9 mouse cellular contexts compared by ENCODE assay signal in the genomic region with DNA sequence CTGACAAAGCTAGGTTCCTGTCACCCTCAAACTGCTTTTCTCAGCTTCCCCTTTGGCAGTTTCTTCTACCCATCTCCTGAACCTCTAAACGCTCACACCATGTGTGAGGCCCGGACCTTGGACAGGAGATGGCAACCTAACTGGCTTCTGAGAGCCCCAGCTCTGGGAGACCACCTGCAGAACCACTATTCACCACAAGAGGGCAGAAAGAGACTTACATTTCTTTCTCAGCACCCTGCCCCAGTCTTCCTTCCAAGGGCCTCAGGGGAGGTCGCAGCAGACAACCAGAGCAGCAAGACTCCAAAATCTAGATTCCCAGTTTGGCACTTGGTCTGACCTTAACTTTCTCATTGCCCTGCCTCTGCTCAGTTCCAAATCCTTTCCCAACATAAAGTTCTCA. TPM values are rescaled to one million over a fixed set of nuclear protein-coding genes. Genes with fewer than 3 reads are reported as not detected.
DNase-seq lines count a peak whose midpoint lies in the region; ATAC-seq and TF ChIP-seq lines count a peak whose summit lies in the region.
"Had no signal": no experiment of that assay in that cellular context is flagged by ENCODE, and none has a peak within 500 bp of the region (broad histone marks: within the 10 kb centered on the region; RNA-seq: fewer than 3 reads in every experiment).

No protein-coding gene starts in this region.

- peaks cover 2% of the 10 kb centered on the region; the same call in 1 of the 2 replicates for H3K36me3 ChIP-seq in ES-E14 (ENCODE audit: control insufficient read depth, insufficient read depth, low read length, poor library complexity, severe bottlenecking)
- no peaks in the 10 kb centered on the region for H3K36me3 ChIP-seq in heart, embryonic 16.5 days (ENCODE audit: control insufficient read depth, insufficient read depth)
- H3K36me3 ChIP-seq in lung, embryonic 15.5 days: peaks cover 64% of the 10 kb centered on the region

- no peaks in the 10 kb centered on the region for H3K27me3 ChIP-seq in heart, embryonic 16.5 days (ENCODE audit: control insufficient read depth, insufficient read depth, low read length)
- H3K27me3 ChIP-seq in lung, embryonic 15.5 days: no peaks in the 10 kb centered on the region
- H3K27me3 ChIP-seq: limb, embryonic 13.5 days had no signal

- in situ Hi-C loops in ES-E14 (cut with MboI; ENCODE audit: low sequenced_read_pairs in 2 of 2, unreplicated experiment in 2 of 2): loop anchor here in 1 of 2 experiments (5.0 kb wide), 1 partner anchor 63 kb away; no protein-coding TSS in a partner anchor

- 18% methylated on average over 3 of the region's 3 CpGs for WGBS in heart, embryonic 16.5 days
- WGBS in lung, embryonic 15.5 days: 18% methylated on average over 3 of the region's 3 CpGs

- H3K4me1 ChIP-seq in ES-E14 (ENCODE audit: control insufficient read depth in 2 of 2, insufficient read depth in 2 of 2, low read length in 2 of 2, poor library complexity in 1 of 2): peaks cover 0 to 2% of the 10 kb centered on the region in 2 experiments; a peak in 1 of 4 replicates
- peaks cover 1% of the 10 kb centered on the region for H3K4me1 ChIP-seq in heart, embryonic 16.5 days (ENCODE audit: control insufficient read depth, insufficient read depth, low read length)
- peaks cover 13% of the 10 kb centered on the region for H3K4me1 ChIP-seq in lung, embryonic 15.5 days
- H3K4me1 ChIP-seq: limb, embryonic 13.5 days had no signal

- no peak overlapping the region for H3K4me2 ChIP-seq in heart, embryonic 16.5 days (ENCODE audit: low read depth, low read length)
- no peak overlapping the region for H3K4me2 ChIP-seq in lung, embryonic 15.5 days
- H3K4me2 ChIP-seq: limb, embryonic 13.5 days had no signal

- H3K4me3 ChIP-seq in ES-E14 (ENCODE audit: insufficient read depth in 1 of 2, low read depth in 1 of 2, low read length in 2 of 2, poor library complexity in 1 of 2, severe bottlenecking in 1 of 2): no peak overlapping the region
- H3K4me3 ChIP-seq in heart, embryonic 16.5 days (ENCODE audit: low read length): no peak overlapping the region
- H3K4me3 ChIP-seq in lung, embryonic 15.5 days: no peak overlapping the region
- H3K4me3 ChIP-seq: limb, embryonic 13.5 days had no signal

- no peak overlapping the region for H3K9ac ChIP-seq in ES-E14 (ENCODE audit: insufficient read depth, low read depth, low read length, poor library complexity, severe bottlenecking)
- H3K9ac ChIP-seq in heart, embryonic 16.5 days (ENCODE audit: low read length): no peak overlapping the region
- no peak overlapping the region for H3K9ac ChIP-seq in lung, embryonic 15.5 days
- H3K9ac ChIP-seq: limb, embryonic 13.5 days had no signal

- no peak overlapping the region for H3K27ac ChIP-seq in ES-E14 (ENCODE audit: insufficient read depth, low read depth, low read length, poor library complexity, severe bottlenecking)
- H3K27ac ChIP-seq in heart, embryonic 16.5 days (ENCODE audit: low read length): no peak overlapping the region
- H3K27ac ChIP-seq in lung, embryonic 15.5 days: peak overlapping the region; percentile 63; the same call in 1 of the 2 replicates
- H3K27ac ChIP-seq: limb, embryonic 13.5 days had no signal

- peak; percentile 81 for DNase-seq in ES-E14 (ENCODE audit: low read depth, low spot score)
- peak; percentile 88 for DNase-seq in adrenal gland, postnatal 10 days
- peak; percentile 78 for DNase-seq in embryo, embryonic 9.5 days (ENCODE audit: extremely low spot score)
- peak; percentile 84 to 88 for DNase-seq in kidney, postnatal 36 days
- DNase-seq in retina, postnatal 1 day: peak; percentile 90

- 0 out of 2 replicates have a peak, but pooled peaks have one; percentile 14 for ATAC-seq in heart, embryonic 16.5 days (replicated peaks; ENCODE audit: extremely low read depth, insufficient read depth, low FRiP score)
- peak; percentile 24; the same call in 1 of the 2 replicates for ATAC-seq in lung, embryonic 15.5 days (ENCODE audit: borderline replicate concordance, extremely low read depth, low FRiP score, low TSS enrichment)
- no peak for ATAC-seq in activated CD4-positive, CD25-positive, alpha-beta regulatory T cell, adult 4 months

- H3K9me3 ChIP-seq in ES-E14 (ENCODE audit: control insufficient read depth, insufficient read depth, low read depth, low read length): no peaks in the 10 kb centered on the region
- no peaks in the 10 kb centered on the region for H3K9me3 ChIP-seq in heart, embryonic 16.5 days (replicated peaks; ENCODE audit: control insufficient read depth, low read length)
- no peaks in the 10 kb centered on the region for H3K9me3 ChIP-seq in lung, embryonic 15.5 days
- H3K9me3 ChIP-seq: limb, embryonic 13.5 days had no signal

TF ChIP-seq in ES-E14, 5 proteins besides CTCF, POLR2A, EP300 and RAD21:
- TF ChIP-seq CHD2 (IDR thresholded peaks at IDR 0.05; ENCODE audit: low read depth, low read length) (no peak), ZNF384 (IDR thresholded peaks at IDR 0.05; ENCODE audit: low read depth, low read length) (no peak), ZC3H11A (IDR thresholded peaks at IDR 0.05; ENCODE audit: borderline replicate concordance, low read depth, low read length) (peak; percentile 70), MAFK (IDR thresholded peaks at IDR 0.05; ENCODE audit: insufficient read depth, low read depth, low read length) (no peak), HCFC1 (IDR thresholded peaks at IDR 0.05; ENCODE audit: borderline replicate concordance, insufficient read depth, low read length) (no peak)

RNA-seq across cellular contexts. Expression of a gene that starts 35.1 kb away (rescaled TPM):
- total RNA-seq in ES-E14 (2012; rRNA removed): 0.76 and 1.6 TPM in 2 replicates
- 1 to 10 TPM; 5.3 TPM for total RNA-seq in adrenal gland, postnatal 10 days (2021)
- 1.2 and 1.4 TPM in 2 replicates for polyA plus RNA-seq in heart, embryonic 16.5 days (2015; fragmentation: Nextera tagmentation; extraction: Ambion mirVana)
- polyA plus RNA-seq in lung, embryonic 15.5 days (2015; fragmentation: Nextera tagmentation; extraction: Ambion mirVana): 1.3 and 1.9 TPM in 2 replicates
- polyA plus RNA-seq in activated CD4-positive, CD25-positive, alpha-beta regulatory T cell, adult 4 months (2017; shearing (Covaris generic)): not detected

RNA-seq across cellular contexts. Expression of a gene that starts 47.2 kb away (rescaled TPM):
- total RNA-seq in ES-E14 (2012; rRNA removed): 169 and 266 TPM in 2 replicates
- 10 to 100 TPM; 56.1 to 57.7 TPM for total RNA-seq in adrenal gland, postnatal 10 days (2021)
- 127 and 132 TPM in 2 replicates for polyA plus RNA-seq in heart, embryonic 16.5 days (2015; fragmentation: Nextera tagmentation; extraction: Ambion mirVana)
- 110 and 111 TPM in 2 replicates for polyA plus RNA-seq in lung, embryonic 15.5 days (2015; fragmentation: Nextera tagmentation; extraction: Ambion mirVana)
- 10 to 100 TPM; 34.2 to 50.7 TPM for polyA plus RNA-seq in activated CD4-positive, CD25-positive, alpha-beta regulatory T cell, adult 4 months (2017; shearing (Covaris generic))

RNA-seq across cellular contexts. Expression of a gene that starts 51.5 kb away (rescaled TPM):
- 69.6 and 91.4 TPM in 2 replicates for total RNA-seq in ES-E14 (2012; rRNA removed)
- total RNA-seq in adrenal gland, postnatal 10 days (2021): 100 to 1,000 TPM; 170 to 208 TPM
- 33.4 and 34.4 TPM in 2 replicates for polyA plus RNA-seq in heart, embryonic 16.5 days (2015; fragmentation: Nextera tagmentation; extraction: Ambion mirVana)
- polyA plus RNA-seq in lung, embryonic 15.5 days (2015; fragmentation: Nextera tagmentation; extraction: Ambion mirVana): 72.6 and 73.6 TPM in 2 replicates
- polyA plus RNA-seq in activated CD4-positive, CD25-positive, alpha-beta regulatory T cell, adult 4 months (2017; shearing (Covaris generic)): under 1 TPM in 1 of 2 experiments, not detected in 1; 0.57 TPM

RNA-seq across cellular contexts. Expression of a gene that starts 54.7 kb away (rescaled TPM):
- total RNA-seq in ES-E14 (2012; rRNA removed): 5.8 and 22.6 TPM in 2 replicates
- 10 to 100 TPM; 49.3 to 56.4 TPM for total RNA-seq in adrenal gland, postnatal 10 days (2021)
- 59.8 and 72.0 TPM in 2 replicates for polyA plus RNA-seq in heart, embryonic 16.5 days (2015; fragmentation: Nextera tagmentation; extraction: Ambion mirVana)
- polyA plus RNA-seq in lung, embryonic 15.5 days (2015; fragmentation: Nextera tagmentation; extraction: Ambion mirVana): 89.4 and 100 TPM in 2 replicates
- polyA plus RNA-seq in activated CD4-positive, CD25-positive, alpha-beta regulatory T cell, adult 4 months (2017; shearing (Covaris generic)): not detected

Comparison
In these comparisons a context has a peak if more than half of its experiments do, and no peak if none do; other contexts are left out.
1. RNA of a gene that starts 51.5 kb away (polyA plus RNA-seq): 72.6 to 73.6 TPM in lung, embryonic 15.5 days and 33.4 to 34.4 TPM in heart, embryonic 16.5 days; 0.57 TPM in activated CD4-positive, CD25-positive, alpha-beta regulatory T cell, adult 4 months; every median in the first group is over 10 times any median in the second.
2. Peak in every context shown above with its lines, with median percentiles within 50 percentile points of each other: DNase-seq.